Mouse (Mus musculus) thymus, adult 2 months (tissue): ENCODE measurements around the gene Klhl36. TPM values are rescaled to one million over a fixed set of nuclear protein-coding genes. Genes with fewer than 3 reads are reported as not detected.

Source experiments
- DNase-seq: peaks from one replicate; pipeline ENCODE4 v3.0.0; 2021
- H3K27ac ChIP-seq: fragments of 200-500 bp; 2 replicates; pipeline ENCODE4 v1.5.1; 2012; ENCODE audit warnings: low read length, control low read depth; ENCODE audit not compliant: control insufficient read depth, insufficient read depth
- H3K27me3 ChIP-seq: fragments of 200-500 bp; 2 replicates; pipeline ENCODE4 v1.6.1; 2012; ENCODE audit warnings: mild to moderate bottlenecking, low read length, moderate library complexity, mixed read lengths; ENCODE audit not compliant: control insufficient read depth, insufficient read depth
- H3K36me3 ChIP-seq: fragments of 200-500 bp; 2 replicates; pipeline ENCODE4 v1.6.1; 2012; ENCODE audit warnings: mild to moderate bottlenecking, low read length, moderate library complexity; ENCODE audit not compliant: control insufficient read depth, insufficient read depth
- H3K4me1 ChIP-seq: fragments of 200-500 bp; replicated peaks from 2 replicates; pipeline ENCODE4 v1.6.1; 2012; ENCODE audit warnings: low read length; ENCODE audit not compliant: control insufficient read depth, insufficient read depth
- H3K4me3 ChIP-seq: fragments of 200-500 bp; 2 replicates; pipeline ENCODE4 v1.5.1; 2012; ENCODE audit warnings: mild to moderate bottlenecking, low read length, control low read depth, moderate library complexity; ENCODE audit not compliant: control insufficient read depth, insufficient read depth
- CTCF ChIP-seq: fragments of 200-500 bp; IDR thresholded peaks from 2 replicates; pipeline ENCODE4 v1.5.1; 2012; ENCODE audit warnings: mild to moderate bottlenecking, control low read depth, low read length, moderate library complexity, borderline replicate concordance; ENCODE audit not compliant: control insufficient read depth, poor library complexity, insufficient read depth; ENCODE audit errors: extremely low read depth
- POLR2A ChIP-seq: fragments of 200-500 bp; IDR thresholded peaks from 2 replicates; pipeline ENCODE4 v1.6.1; 2012; ENCODE audit warnings: mild to moderate bottlenecking, low read length, control low read depth, moderate library complexity; ENCODE audit not compliant: control insufficient read depth, poor library complexity, insufficient read depth; ENCODE audit errors: extremely low read depth
- WGBS: fragments of 180-500 bp; shearing (Covaris S2); methylation state at CpG from one replicate; pipeline ENCODE4 v1.1.7; 2018; 5-methylcytosine and 5-hydroxymethylcytosine counted together
- polyA plus RNA-seq: library from polyadenylated mRNA; depleted of rRNA; stranded (reverse); fragments of >200 nt; gene quantifications from 2 replicates; pipeline ENCODE4 v1.2.3, GENCODE M21; 2012; rRNA removed

The Klhl36 gene
- 41.8 and 51.0 TPM in 2 replicates for polyA plus RNA-seq

GRCm38 (mm10) chr8:119861706-119862389, at the start of gene Klhl36:
TSS of gene Klhl36 (plus strand) at chr8:119862266.
- Histone ChIP-seq H3K27me3 (no peaks in the 10 kb centered on the region), H3K4me1 (peaks cover 42% of the 10 kb centered on the region), H3K36me3 (no peaks in the 10 kb centered on the region), H3K27ac (no peak within 1 kb of the TSS), H3K4me3 (peak within 1 kb of the TSS; percentile 92)
- 4% methylated on average over 35 of the region's 35 CpGs for WGBS
- peak; percentile 98 for DNase-seq
- peak; percentile 92 for TF ChIP-seq POLR2A
- peak; percentile 37; the same call in 1 of the 2 replicates for TF ChIP-seq CTCF

GRCm38 (mm10) chr8:119812650-119813431, 49.2 kb upstream of the Klhl36 start:
- Histone ChIP-seq H3K4me3 (no peak overlapping the region; the same call in 1 of the 2 replicates), H3K27me3 (no peaks in the 10 kb centered on the region), H3K27ac (peak overlapping the region; percentile 88), H3K4me1 (peaks cover 35% of the 10 kb centered on the region), H3K36me3 (peaks cover 3% of the 10 kb centered on the region; the same call in 1 of the 2 replicates)
- 28% methylated on average over 12 of the region's 12 CpGs for WGBS
- no peak for TF ChIP-seq CTCF
- TF ChIP-seq POLR2A = no peak
- peak; percentile 75 for DNase-seq

- Histone ChIP-seq H3K4me3 (no peak overlapping the region), H3K27ac (no peak overlapping the region), H3K27me3 (no peaks in the 10 kb centered on the region), H3K36me3 (no peaks in the 10 kb centered on the region), H3K4me1 (peaks cover 35% of the 10 kb centered on the region)
- no peak for TF ChIP-seq CTCF
- TF ChIP-seq POLR2A = no peak
- 98% methylated on average over 6 of the region's 6 CpGs for WGBS
- DNase-seq = no peak
Measured at GRCm38 (mm10) chr8:119816219-119816618, 45.8 kb upstream of the Klhl36 start.

GRCm38 (mm10) chr8:119817446-119817845, 44.6 kb upstream of the Klhl36 start:
- Histone ChIP-seq H3K27ac (no peak overlapping the region), H3K27me3 (no peaks in the 10 kb centered on the region), H3K36me3 (no peaks in the 10 kb centered on the region), H3K4me1 (peaks cover 23% of the 10 kb centered on the region), H3K4me3 (no peak overlapping the region)
- TF ChIP-seq CTCF = no peak
- no peak for TF ChIP-seq POLR2A
- no peak for DNase-seq
- WGBS = 62% methylated on average over 12 of the region's 12 CpGs

GRCm38 (mm10) chr8:119819316-119819715, 42.8 kb upstream of the Klhl36 start:
- no peaks in the 10 kb centered on the region for H3K27me3 ChIP-seq
- peaks cover 5% of the 10 kb centered on the region for H3K4me1 ChIP-seq
- TF ChIP-seq CTCF (no peak), POLR2A (no peak)
- DNase-seq = no peak
- H3K4me3 ChIP-seq = no peak overlapping the region
- no peaks in the 10 kb centered on the region for H3K36me3 ChIP-seq
- WGBS = 93% methylated on average over 7 of the region's 7 CpGs
- H3K27ac ChIP-seq = no peak overlapping the region

GRCm38 (mm10) chr8:119819976-119820375, 42.1 kb upstream of the Klhl36 start:
- 97% methylated on average over 8 of the region's 8 CpGs for WGBS
- no peaks in the 10 kb centered on the region for H3K27me3 ChIP-seq
- no peak for DNase-seq
- peaks cover 6% of the 10 kb centered on the region for H3K4me1 ChIP-seq
- no peaks in the 10 kb centered on the region for H3K36me3 ChIP-seq
- H3K4me3 ChIP-seq = no peak overlapping the region
- no peak overlapping the region for H3K27ac ChIP-seq
- TF ChIP-seq POLR2A (no peak), CTCF (no peak)
